Mouse (Mus musculus) erythroblast, embryonic 14.5 days (primary cell): ENCODE measurements at regions not wholly inside any gene's neighbourhood (a gene's known extent, or its start where the extent isn't known, plus 50 kb on each side); places are given as distances from the start of the nearest gene placed in this dataset.

Experiments used
- GATA1 ChIP-seq: IDR thresholded peaks from 2 replicates; pipeline ENCODE4 v1.6.1; 2012; ENCODE audit warnings: low read length, inconsistent platforms, mixed read lengths
- TAL1 ChIP-seq: IDR thresholded peaks from 3 replicates; pipeline ENCODE4 v1.6.1; 2012; ENCODE audit warnings: low read length, inconsistent platforms, mixed read lengths

- TF ChIP-seq GATA1 = no peak
- no peak for TF ChIP-seq TAL1
These were observed 345.4 kb downstream of the Bcl11a start for GRCm38 (mm10) chr11:24423278-24423677.
